Mouse (Mus musculus): Measurements from ENCODE around the gene Pou2af1.

DNA sequence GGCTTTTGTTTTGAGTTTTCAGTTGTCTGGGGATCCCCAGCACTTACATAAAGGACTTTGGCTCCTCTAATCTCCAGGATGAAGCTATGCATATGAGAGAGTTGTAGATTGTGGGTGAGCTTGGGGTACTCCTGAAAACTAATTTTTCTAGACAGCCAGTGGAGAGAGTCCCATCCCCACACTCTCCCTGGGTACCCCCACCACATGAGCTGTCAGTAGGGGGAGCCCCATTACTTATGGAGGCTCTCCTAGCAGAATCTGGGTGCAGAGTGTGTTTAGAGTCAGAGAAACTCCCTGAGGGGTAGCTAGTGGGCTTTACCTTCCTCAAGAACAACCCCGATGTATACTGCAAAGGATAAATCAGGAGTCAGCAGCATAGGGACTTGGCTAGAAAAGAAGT lies 35.2 kb upstream of the Pou2af1 start:
- no peak for TF ChIP-seq GATA1 (IDR thresholded peaks at IDR 0.05; ENCODE audit: borderline replicate concordance, low read length)
- no peak for TF ChIP-seq CTCF (IDR thresholded peaks at IDR 0.05; ENCODE audit: low read depth, low read length)
- TF ChIP-seq POLR2AphosphoS5 (IDR thresholded peaks at IDR 0.05; ENCODE audit: insufficient replicate concordance, low read depth, low read length): no peak
- no peak for TF ChIP-seq GATA2 (IDR thresholded peaks at IDR 0.05; ENCODE audit: borderline replicate concordance, low read depth, low read length)
- TF ChIP-seq TAL1 (conservative IDR thresholded peaks at IDR 0.05; ENCODE audit: low read depth, low read length): no peak

Data from G1E (cell line).